Mouse (Mus musculus) forebrain, embryonic 14.5 days (tissue): ENCODE measurements around the gene Olfr694. TPM values are rescaled to one million over a fixed set of nuclear protein-coding genes. Genes with fewer than 3 reads are reported as not detected.

Experiments
- ATAC-seq: fragments of 200-750 bp; cut with Nextera tagmentation; 2 replicates; pipeline ENCODE4 v1.8.0; 2017; ENCODE audit warnings: mild to moderate bottlenecking, moderate library complexity
- DNase-seq: peaks from one replicate; pipeline ENCODE4 v3.0.0-alpha.2; 2015; ENCODE audit warnings: low spot score
- H3K27ac ChIP-seq: fragments of 300-500 bp; sonication (generic); 2 replicates; pipeline ENCODE4 v1.5.1; 2014; ENCODE audit warnings: low read depth, mild to moderate bottlenecking, control low read depth, low read length, moderate library complexity
- H3K27me3 ChIP-seq: fragments of 300-500 bp; sonication (generic); replicated peaks from 2 replicates; pipeline ENCODE4 v1.6.1; 2014; ENCODE audit warnings: low read length, control low read depth, mixed read lengths; ENCODE audit not compliant: control insufficient read depth, insufficient read depth
- H3K36me3 ChIP-seq: fragments of 300-500 bp; sonication (generic); 2 replicates; pipeline ENCODE4 v1.6.1; 2014; ENCODE audit warnings: low read length, control low read depth; ENCODE audit not compliant: control insufficient read depth, insufficient read depth
- H3K4me1 ChIP-seq: fragments of 300-500 bp; sonication (generic); 2 replicates; pipeline ENCODE4 v1.6.1; 2014; ENCODE audit warnings: antibody characterized with exemption, low read length, control low read depth; ENCODE audit not compliant: control insufficient read depth, insufficient read depth
- H3K4me2 ChIP-seq: fragments of 300-500 bp; sonication (generic); 2 replicates; pipeline ENCODE4 v1.6.1; 2014; ENCODE audit warnings: mild to moderate bottlenecking, control low read depth, low read length
- H3K4me3 ChIP-seq: fragments of 300-500 bp; sonication (generic); 2 replicates; pipeline ENCODE4 v1.5.1; 2014; ENCODE audit warnings: low read depth, low read length, control low read depth
- H3K9ac ChIP-seq: fragments of 300-500 bp; sonication (generic); 2 replicates; pipeline ENCODE4 v1.6.1; 2014; ENCODE audit warnings: mild to moderate bottlenecking, low read length, control low read depth, moderate library complexity
- H3K9me3 ChIP-seq: fragments of 300-500 bp; sonication (generic); replicated peaks from 2 replicates; pipeline ENCODE4 v1.6.1; 2016; ENCODE audit warnings: low read length, control low read depth, mixed read lengths; ENCODE audit not compliant: control insufficient read depth
- WGBS: fragments of 180-500 bp; shearing (Covaris S2); extraction: QIAGEN DNeasy Blood & Tissue Kit; methylation state at CpG from one replicate; pipeline ENCODE4 v1.1.7; 2014; 5-methylcytosine and 5-hydroxymethylcytosine counted together
- polyA plus RNA-seq: library from polyadenylated mRNA; unstranded; fragments of >200 nt; fragmentation: Nextera tagmentation; extraction: Ambion mirVana; gene quantifications from 2 replicates; pipeline ENCODE4 v1.2.1, GENCODE M21; 2014

Gene Olfr694
- polyA plus RNA-seq, 1 experiment from 2014 or later, result not detected

- H3K4me2 ChIP-seq, result no peak overlapping the region
- DNase-seq (no peak), ATAC-seq (no peak)
- no peak overlapping the region for H3K4me3 ChIP-seq
- no peak overlapping the region for H3K9ac ChIP-seq
- H3K27ac ChIP-seq, result no peak overlapping the region
- no peaks in the 10 kb centered on the region for H3K27me3 ChIP-seq
- H3K4me1 ChIP-seq, result no peaks in the 10 kb centered on the region
- WGBS, result 94% methylated on average over 2 of the region's 2 CpGs
- H3K9me3 ChIP-seq, result no peaks in the 10 kb centered on the region
- H3K36me3 ChIP-seq, result no peaks in the 10 kb centered on the region
These were observed 6.2 kb downstream of the Olfr694 start for GRCm38 (mm10) chr7:106685382-106685781.

- no peaks in the 10 kb centered on the region for H3K9me3 ChIP-seq
- H3K9ac ChIP-seq, result no peak within 1 kb of the TSS
These were observed 11.1 kb downstream of the Olfr694 start, which contains the start of gene Olfr693 for GRCm38 (mm10) chr7:106680484-106680883. Gene Olfr693 (minus strand): TSS chr7:106680584.

GRCm38 (mm10) chr7:106652344-106652652 is 39.3 kb downstream of the Olfr694 start:
- Histone ChIP-seq H3K4me3 (no peak overlapping the region), H3K9me3 (no peaks in the 10 kb centered on the region), H3K36me3 (no peaks in the 10 kb centered on the region), H3K27ac (no peak overlapping the region), H3K27me3 (no peaks in the 10 kb centered on the region), H3K4me1 (no peaks in the 10 kb centered on the region), H3K9ac (no peak overlapping the region), H3K4me2 (no peak overlapping the region)
- ATAC-seq, result no peak
- DNase-seq, result no peak

More at GRCm38 (mm10) chr7:106680484-106680883, 11.1 kb downstream of the Olfr694 start, which contains the start of gene Olfr693:
- Histone ChIP-seq H3K27me3 (no peaks in the 10 kb centered on the region), H3K4me3 (no peak within 1 kb of the TSS), H3K4me1 (no peaks in the 10 kb centered on the region), H3K4me2 (no peak within 1 kb of the TSS), H3K36me3 (no peaks in the 10 kb centered on the region), H3K27ac (no peak within 1 kb of the TSS)
- no peak for ATAC-seq
- DNase-seq, result no peak

- no peak overlapping the region for H3K4me2 ChIP-seq
- H3K9ac ChIP-seq, result no peak overlapping the region
- no peaks in the 10 kb centered on the region for H3K36me3 ChIP-seq
- no peaks in the 10 kb centered on the region for H3K4me1 ChIP-seq
- no peak overlapping the region for H3K27ac ChIP-seq
- DNase-seq, result no peak
- no peaks in the 10 kb centered on the region for H3K27me3 ChIP-seq
- H3K4me3 ChIP-seq, result no peak overlapping the region
- no peak for ATAC-seq
- H3K9me3 ChIP-seq, result no peaks in the 10 kb centered on the region
These were observed 39.9 kb downstream of the Olfr694 start for GRCm38 (mm10) chr7:106651555-106652343.

- Histone ChIP-seq H3K9ac (no peak overlapping the region), H3K4me3 (no peak overlapping the region), H3K27ac (no peak overlapping the region), H3K4me2 (no peak overlapping the region), H3K9me3 (no peaks in the 10 kb centered on the region), H3K27me3 (no peaks in the 10 kb centered on the region), H3K36me3 (no peaks in the 10 kb centered on the region), H3K4me1 (no peaks in the 10 kb centered on the region)
- DNase-seq (no peak), ATAC-seq (no peak)
- 79% methylated on average over 1 of the region's 1 CpGs for WGBS
These were observed 41.8 kb downstream of the Olfr694 start for GRCm38 (mm10) chr7:106649774-106650173.

- H3K4me2 ChIP-seq, result no peak overlapping the region
- 34% methylated on average over 1 of the region's 1 CpGs for WGBS
- H3K27me3 ChIP-seq, result no peaks in the 10 kb centered on the region
- H3K4me1 ChIP-seq, result no peaks in the 10 kb centered on the region
- H3K9ac ChIP-seq, result no peak overlapping the region
- DNase-seq (no peak), ATAC-seq (no peak)
- H3K4me3 ChIP-seq, result no peak overlapping the region
- no peaks in the 10 kb centered on the region for H3K9me3 ChIP-seq
- no peak overlapping the region for H3K27ac ChIP-seq
- H3K36me3 ChIP-seq, result no peaks in the 10 kb centered on the region
These were observed 46.4 kb downstream of the Olfr694 start for GRCm38 (mm10) chr7:106645261-106645660.

- Histone ChIP-seq H3K27ac (no peak overlapping the region), H3K4me2 (no peak overlapping the region), H3K4me1 (no peaks in the 10 kb centered on the region), H3K9me3 (no peaks in the 10 kb centered on the region), H3K36me3 (no peaks in the 10 kb centered on the region), H3K4me3 (no peak overlapping the region), H3K27me3 (no peaks in the 10 kb centered on the region), H3K9ac (no peak overlapping the region)
- no peak for ATAC-seq
- no peak for DNase-seq
- WGBS, result 72% methylated on average over 3 of the region's 3 CpGs
These were observed 47.3 kb downstream of the Olfr694 start for GRCm38 (mm10) chr7:106644222-106644870.

- ATAC-seq (no peak), DNase-seq (no peak)
- no peaks in the 10 kb centered on the region for H3K27me3 ChIP-seq
- no peak overlapping the region for H3K27ac ChIP-seq
- no peaks in the 10 kb centered on the region for H3K9me3 ChIP-seq
- no peak overlapping the region for H3K9ac ChIP-seq
- WGBS, result 89% methylated on average over 1 of the region's 1 CpGs
- H3K4me2 ChIP-seq, result no peak overlapping the region
- H3K4me3 ChIP-seq, result no peak overlapping the region
- no peaks in the 10 kb centered on the region for H3K4me1 ChIP-seq
- no peaks in the 10 kb centered on the region for H3K36me3 ChIP-seq
These were observed 50.8 kb downstream of the Olfr694 start for GRCm38 (mm10) chr7:106640839-106641238.

- no peak overlapping the region for H3K27ac ChIP-seq
- ATAC-seq, result no peak
- H3K4me1 ChIP-seq, result no peaks in the 10 kb centered on the region
- H3K9ac ChIP-seq, result no peak overlapping the region
- H3K27me3 ChIP-seq, result no peaks in the 10 kb centered on the region
- H3K36me3 ChIP-seq, result no peaks in the 10 kb centered on the region
- H3K4me3 ChIP-seq, result no peak overlapping the region
- no peak overlapping the region for H3K4me2 ChIP-seq
- DNase-seq, result no peak
- WGBS, result 84% methylated on average over 4 of the region's 4 CpGs
- H3K9me3 ChIP-seq, result no peaks in the 10 kb centered on the region
These were observed 56.1 kb downstream of the Olfr694 start for GRCm38 (mm10) chr7:106635560-106635959.
